Mouse (Mus musculus): ENCODE measurements at regions not wholly inside any gene's neighbourhood (a gene's known extent, or its start where the extent isn't known, plus 50 kb on each side); places are given as distances from the start of the nearest gene placed in this dataset.

DNA sequence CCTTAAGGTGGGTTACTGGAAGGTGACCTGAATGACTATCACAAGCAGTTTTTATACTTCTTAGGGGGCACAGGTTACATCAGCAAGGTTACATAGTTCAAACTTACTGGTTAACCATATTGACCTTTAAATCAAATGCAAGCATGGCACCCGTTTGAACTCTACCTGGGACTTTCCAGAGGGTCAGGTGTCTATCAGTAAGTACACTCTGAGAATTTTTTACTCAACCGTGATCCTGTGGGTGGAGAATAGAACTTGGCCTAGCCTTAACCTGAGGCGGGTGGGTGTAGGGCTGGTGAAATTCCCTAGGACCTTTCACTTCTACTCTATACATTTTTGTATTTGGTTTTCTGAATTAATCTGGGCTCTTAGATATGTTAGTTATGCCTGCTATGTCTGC, 170.5 kb upstream of the Rasa1 start:
- TF ChIP-seq CTCF (IDR thresholded peaks at IDR 0.05; ENCODE audit: low read depth) (no peak), EP300 (IDR thresholded peaks at IDR 0.05; ENCODE audit: low read depth) (no peak)

Data from liver, embryonic 14.5 days (tissue).